Mouse (Mus musculus) CH12.LX (cell line): ENCODE results near the gene Atp9a. TPM values are rescaled to one million over a fixed set of nuclear protein-coding genes. Genes with fewer than 3 reads are reported as not detected.

Source experiments
- DNase-seq: peaks from one replicate; pipeline ENCODE4 v3.0.0-alpha.2; 2013; ENCODE audit errors: extremely low read depth
- H3K27ac ChIP-seq: 2 replicates; pipeline ENCODE4 v1.5.1; 2012; ENCODE audit warnings: low read depth, mild to moderate bottlenecking, control low read depth, moderate library complexity; ENCODE audit not compliant: insufficient read depth
- H3K27me3 ChIP-seq: replicated peaks from 2 replicates; pipeline ENCODE3; 2012; ENCODE audit warnings: inconsistent platforms
- H3K36me3 ChIP-seq, 2 experiments: replicated peaks in 1 of 2; 2 replicates each; pipeline versions ENCODE3 to v1.6.1; 2012; ENCODE audit warnings: inconsistent platforms in 1 of 2, low read length in 1 of 2, mild to moderate bottlenecking in 1 of 2, mixed read lengths in 1 of 2, moderate library complexity in 1 of 2; ENCODE audit not compliant: control insufficient read depth in 1 of 2, insufficient read depth in 1 of 2
- H3K4me1 ChIP-seq, 2 experiments: 2 replicates each; pipeline ENCODE4 v1.6.1; 2012; ENCODE audit warnings: inconsistent platforms in 1 of 2, moderate library complexity in 1 of 2; ENCODE audit not compliant: insufficient read depth in 2 of 2, control insufficient read depth in 1 of 2
- H3K4me2 ChIP-seq: 2 replicates; pipeline ENCODE4 v1.6.1; 2012; ENCODE audit warnings: low read depth, mild to moderate bottlenecking, control low read depth; ENCODE audit not compliant: poor library complexity, insufficient read depth, severe bottlenecking
- H3K4me3 ChIP-seq, 3 experiments: fragments of 150-350 bp in 1 of 3; sonication (generic) in 1 of 3; replicated peaks in 1 of 3; 2 replicates each; pipeline versions ENCODE3 to v1.5.1; 2011 to 2012; ENCODE audit warnings: low read depth in 2 of 3, low read length in 2 of 3, mild to moderate bottlenecking in 2 of 3, moderate library complexity in 2 of 3, control low read depth in 1 of 3, improper control_type of control experiment in 1 of 3, inconsistent platforms in 1 of 3, mixed read lengths in 1 of 3; ENCODE audit not compliant: poor library complexity in 1 of 3
- H3K79me2 ChIP-seq: replicated peaks from 2 replicates; pipeline ENCODE4 v1.6.1; 2012; ENCODE audit warnings: mild to moderate bottlenecking, moderate library complexity; ENCODE audit not compliant: control insufficient read depth, poor library complexity, insufficient read depth, severe bottlenecking; ENCODE audit errors: extremely low read depth
- H3K9ac ChIP-seq: 2 replicates; pipeline ENCODE4 v1.6.1; 2012; ENCODE audit warnings: low read depth, mild to moderate bottlenecking, control low read depth, moderate library complexity; ENCODE audit not compliant: insufficient read depth
- H3K9me3 ChIP-seq: replicated peaks from 2 replicates; pipeline ENCODE3; 2012; ENCODE audit warnings: low read length, inconsistent platforms, mixed read lengths
- BHLHE40 ChIP-seq: IDR thresholded peaks from 2 replicates; pipeline ENCODE4 v1.6.1; 2011; ENCODE audit warnings: mild to moderate bottlenecking, low read depth, low read length, improper control_type of control experiment
- CHD2 ChIP-seq: IDR thresholded peaks from 2 replicates; pipeline ENCODE4 v1.6.1; 2011; ENCODE audit warnings: low read length, improper control_type of control experiment
- ELF1 ChIP-seq: IDR thresholded peaks from 2 replicates; pipeline ENCODE4 v1.6.1; 2014; ENCODE audit warnings: low read depth, mild to moderate bottlenecking, inconsistent platforms, low read length, improper control_type of control experiment
- IRF4 ChIP-seq: IDR thresholded peaks from 2 replicates; pipeline ENCODE4 v1.6.1; 2014; ENCODE audit warnings: low read depth, mild to moderate bottlenecking, inconsistent platforms, low read length, improper control_type of control experiment
- JUND ChIP-seq: conservative IDR thresholded peaks from 2 replicates; pipeline ENCODE4 v1.6.1; 2011; ENCODE audit warnings: low read depth, low read length, improper control_type of control experiment
- KAT2A ChIP-seq: IDR thresholded peaks from 2 replicates; pipeline ENCODE4 v1.6.1; 2012; ENCODE audit warnings: low read length, improper control_type of control experiment, inconsistent platforms; ENCODE audit not compliant: insufficient replicate concordance
- MAZ ChIP-seq: IDR thresholded peaks from 2 replicates; pipeline ENCODE4 v1.6.1; 2012; ENCODE audit warnings: low read depth, mild to moderate bottlenecking, inconsistent platforms, low read length, improper control_type of control experiment, moderate library complexity
- MEF2A ChIP-seq: IDR thresholded peaks from 2 replicates; pipeline ENCODE4 v1.6.1; 2014; ENCODE audit warnings: low read depth, mild to moderate bottlenecking, inconsistent platforms, low read length, improper control_type of control experiment, borderline replicate concordance
- PAX5 ChIP-seq: IDR thresholded peaks from 2 replicates; pipeline ENCODE4 v1.6.1; 2012; ENCODE audit warnings: low read length, inconsistent platforms, mixed read lengths
- SIN3A ChIP-seq: IDR thresholded peaks from 2 replicates; pipeline ENCODE4 v1.6.1; 2012; ENCODE audit warnings: low read length, improper control_type of control experiment, inconsistent platforms
- SMC3 ChIP-seq: IDR thresholded peaks from 2 replicates; pipeline ENCODE4 v1.6.1; 2011; ENCODE audit warnings: low read depth, low read length, improper control_type of control experiment
- TCF12 ChIP-seq: IDR thresholded peaks from 2 replicates; pipeline ENCODE4 v1.6.1; 2014; ENCODE audit warnings: low read depth, mild to moderate bottlenecking, inconsistent platforms, low read length, improper control_type of control experiment
- ZKSCAN1 ChIP-seq: IDR thresholded peaks from 2 replicates; pipeline ENCODE4 v1.6.1; 2012; ENCODE audit warnings: low read depth, inconsistent platforms, low read length, improper control_type of control experiment, borderline replicate concordance
- dilution Hi-C: fragments of 300-500 bp; cut with MboI; formaldehyde crosslinking; loops from 2 replicates; pipeline ENCODE4 v1.14.3; 2020; ENCODE audit warnings: low sequenced_read_pairs; ENCODE audit not compliant: extremely low pct_unique_long_range_greater_than_20kb, extremely low pct_ligation_motif_present
- in situ Hi-C: fragments of 300-500 bp; cut with MboI; formaldehyde crosslinking; loops from 3 replicates; pipeline ENCODE4 v1.14.3; 2019; ENCODE audit warnings: low sequenced_read_pairs, low pct_ligation_motif_present, low pct_unique_long_range_greater_than_20kb, mixed read lengths
- polyA plus RNA-seq: library from polyadenylated mRNA; unstranded; fragments of >175 nt; gene quantifications from 2 replicates; pipeline ENCODE4 v1.2.1, GENCODE M21; 2012; ENCODE audit warnings: low read depth; ENCODE audit not compliant: insufficient read length
- total RNA-seq, 2 experiments: library from RNA; depleted of rRNA; stranded (reverse); fragments of 300-350 nt in 1 of 2; fragments of >200 nt in 1 of 2; gene quantifications; 2 replicates each; pipeline ENCODE4 v1.2.3; 2012 to 2014

Gene Atp9a
- total and polyA plus RNA-seq, 3 experiments = 18.9 to 43.7 (median 40.1) TPM

DNA sequence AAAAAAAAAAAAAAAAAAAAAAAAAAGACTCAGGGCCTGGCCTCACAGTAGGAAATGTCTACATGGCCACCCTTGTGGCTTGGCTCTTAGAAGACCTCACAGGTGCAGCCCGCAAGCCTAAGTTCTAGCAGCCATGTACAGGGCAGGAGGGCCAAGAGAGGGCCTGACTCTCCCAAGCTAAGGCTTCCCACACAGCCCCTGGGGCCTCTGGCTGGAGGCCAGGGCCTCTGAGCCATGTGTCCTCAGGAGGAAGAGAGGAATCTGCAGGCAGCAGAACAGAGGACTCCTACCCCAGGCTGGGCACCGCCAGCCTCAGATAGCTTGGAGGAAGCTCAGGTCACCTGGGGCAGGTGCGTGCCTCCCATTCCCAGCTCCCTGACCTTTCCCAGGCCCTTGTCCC lies 127.0 kb downstream of the Atp9a start:
- dilution Hi-C loops = no loop called here

DNA sequence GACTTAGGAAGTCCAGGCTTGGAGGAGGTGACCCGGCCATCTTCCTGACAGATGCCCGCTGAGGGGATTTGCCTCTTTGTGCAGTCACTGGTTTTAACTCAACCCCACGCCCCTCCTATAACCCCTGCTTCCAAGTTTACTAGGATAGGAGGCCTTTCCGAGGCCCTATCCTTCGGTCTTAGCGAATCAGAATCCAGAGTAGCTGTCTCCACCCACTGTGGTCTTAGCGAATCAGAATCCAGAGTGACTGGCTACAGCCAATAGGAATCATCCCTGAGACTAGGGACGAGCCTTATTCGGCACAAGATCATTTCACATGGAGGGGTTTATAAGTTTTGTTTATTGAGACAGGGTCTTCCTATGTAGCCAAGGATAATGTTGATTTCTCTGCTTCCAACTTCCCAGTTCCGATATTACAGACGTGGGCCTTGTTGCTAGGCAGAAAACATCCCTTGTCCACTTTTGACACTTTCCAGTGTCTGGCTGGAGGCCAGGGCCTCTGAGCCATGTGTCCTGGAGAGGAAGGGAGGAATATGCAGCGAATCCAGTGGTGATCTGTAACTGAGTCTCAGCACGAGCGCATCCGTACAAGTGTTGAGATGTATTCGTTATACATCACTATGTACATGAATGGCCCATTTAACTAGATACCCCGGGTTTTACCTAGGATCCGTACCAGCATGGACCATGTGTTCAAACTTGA lies 127.9 kb downstream of the Atp9a start:
- peak; percentile 7 for DNase-seq
- H3K9me3 ChIP-seq = no peaks in the 10 kb centered on the region
- dilution Hi-C loops = no loop called here

More for the DNA sequence above, 127.0 kb downstream of the Atp9a start:
- Histone ChIP-seq H3K4me2 (no peak overlapping the region), H3K4me3 (no peak overlapping the region), H3K36me3 (no peaks in the 10 kb centered on the region), H3K27ac (no peak overlapping the region), H3K9ac (no peak overlapping the region), H3K27me3 (peaks cover 2% of the 10 kb centered on the region), H3K79me2 (no peaks in the 10 kb centered on the region), H3K9me3 (peaks cover under 1% of the 10 kb centered on the region), H3K4me1 (peaks cover 0 to 4% of the 10 kb centered on the region in 2 experiments; a peak in 1 of 4 replicates)
- in situ Hi-C loops = no loop called here
- no peak for TF ChIP-seq IRF4
- no peak for TF ChIP-seq JUND
- TF ChIP-seq PAX5 = no peak
- TF ChIP-seq MEF2A = no peak
- TF ChIP-seq ELF1 = no peak
- TF ChIP-seq CHD2 = no peak
- TF ChIP-seq KAT2A = no peak
- no peak for TF ChIP-seq MAZ
- TF ChIP-seq TCF12 = no peak
- TF ChIP-seq SIN3A = no peak
- TF ChIP-seq ZKSCAN1 = no peak
- no peak for TF ChIP-seq SMC3
- no peak for TF ChIP-seq BHLHE40
- no peak for DNase-seq

More for the DNA sequence above, 127.9 kb downstream of the Atp9a start:
- Histone ChIP-seq H3K27ac (no peak overlapping the region), H3K27me3 (peaks cover 2% of the 10 kb centered on the region), H3K4me1 (peaks cover 0 to 4% of the 10 kb centered on the region in 2 experiments; a peak in 1 of 4 replicates), H3K4me2 (no peak overlapping the region), H3K4me3 (no peak overlapping the region), H3K79me2 (no peaks in the 10 kb centered on the region), H3K9ac (no peak overlapping the region), H3K36me3 (no peaks in the 10 kb centered on the region)
- TF ChIP-seq JUND = no peak
- in situ Hi-C loops = no loop called here
